Mouse (Mus musculus) kidney, postnatal 0 days (tissue): ENCODE measurements around the gene Zbp1. TPM values are rescaled to one million over a fixed set of nuclear protein-coding genes. Genes with fewer than 3 reads are reported as not detected.

Experiments
- ATAC-seq: fragments of 200-750 bp; cut with Nextera tagmentation; replicated peaks from 2 replicates; pipeline ENCODE4 v1.8.0; 2017; ENCODE audit warnings: low read depth, moderate number of reproducible peaks, moderate TSS enrichment, moderate library complexity; ENCODE audit not compliant: low FRiP score
- DNase-seq: peaks from one replicate; pipeline ENCODE4 v3.0.0-alpha.2; 2016; ENCODE audit warnings: low spot score
- H3K27ac ChIP-seq: fragments of 300-500 bp; sonication (generic); 2 replicates; pipeline ENCODE4 v1.5.1; 2014; ENCODE audit warnings: mild to moderate bottlenecking
- H3K27me3 ChIP-seq: fragments of 300-500 bp; sonication (generic); 2 replicates; pipeline ENCODE4 v1.6.1; 2014; ENCODE audit warnings: low read length, mixed read lengths; ENCODE audit not compliant: insufficient read depth
- H3K36me3 ChIP-seq: fragments of 300-500 bp; sonication (generic); 2 replicates; pipeline ENCODE4 v1.6.1; 2014; ENCODE audit warnings: low read length, mixed read lengths; ENCODE audit not compliant: insufficient read depth
- H3K4me1 ChIP-seq: fragments of 300-500 bp; sonication (generic); replicated peaks from 2 replicates; pipeline ENCODE4 v1.6.1; 2014; ENCODE audit warnings: antibody characterized with exemption, low read length, mixed read lengths; ENCODE audit not compliant: insufficient read depth
- H3K4me2 ChIP-seq: fragments of 300-500 bp; sonication (generic); 2 replicates; pipeline ENCODE4 v1.6.1; 2014; ENCODE audit warnings: mild to moderate bottlenecking, low read length, moderate library complexity, mixed read lengths
- H3K4me3 ChIP-seq: fragments of 300-500 bp; sonication (generic); replicated peaks from 2 replicates; pipeline ENCODE4 v1.5.1; 2014; ENCODE audit warnings: low read depth, low read length
- H3K9ac ChIP-seq: fragments of 300-500 bp; sonication (generic); 2 replicates; pipeline ENCODE4 v1.6.1; 2014; ENCODE audit warnings: low read depth, low read length
- H3K9me3 ChIP-seq: fragments of 300-500 bp; sonication (generic); replicated peaks from 2 replicates; pipeline ENCODE4 v1.6.1; 2016; ENCODE audit warnings: low read length, inconsistent platforms, mixed read lengths
- CTCF ChIP-seq: IDR thresholded peaks from 2 replicates; pipeline ENCODE4 v1.5.1; 2016; ENCODE audit warnings: antibody characterized with exemption, low read depth, mild to moderate bottlenecking, moderate library complexity
- WGBS: fragments of 180-500 bp; shearing (Covaris S2); extraction: QIAGEN DNeasy Blood & Tissue Kit; methylation state at CpG from one replicate; pipeline ENCODE4 v1.1.7; 2014; 5-methylcytosine and 5-hydroxymethylcytosine counted together
- polyA plus RNA-seq: library from polyadenylated mRNA; unstranded; fragments of >200 nt; fragmentation: Nextera tagmentation; extraction: Ambion mirVana; gene quantifications from 2 replicates; pipeline ENCODE4 v1.2.1, GENCODE M21; 2015

Gene Zbp1
- polyA plus RNA-seq, 1 experiment from 2014 or later = 1.7 TPM

DNA sequence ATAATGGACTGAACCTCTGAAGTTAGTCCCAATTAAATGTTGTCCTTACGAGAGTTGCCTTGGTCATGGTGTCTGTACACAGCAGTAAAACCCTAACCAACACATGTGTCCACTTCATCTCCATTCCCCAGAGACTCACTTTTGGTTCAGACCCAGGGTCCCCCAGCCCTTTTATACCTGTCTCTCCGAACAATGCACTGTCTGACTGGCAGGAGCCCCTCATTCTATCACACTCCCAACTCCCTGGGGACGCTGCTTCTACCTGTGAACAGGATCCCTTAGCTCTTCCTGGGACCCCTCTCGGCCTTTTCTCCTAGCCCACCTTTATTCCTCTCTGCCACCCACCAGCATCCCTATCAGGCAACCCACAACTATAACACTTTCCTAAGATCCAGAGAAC, 23.9 kb downstream of the Zbp1 start:
- Histone ChIP-seq H3K4me1 (no peaks in the 10 kb centered on the region), H3K27ac (no peak overlapping the region), H3K27me3 (no peaks in the 10 kb centered on the region), H3K36me3 (no peaks in the 10 kb centered on the region), H3K9ac (no peak overlapping the region), H3K4me3 (no peak overlapping the region), H3K9me3 (no peaks in the 10 kb centered on the region), H3K4me2 (no peak overlapping the region)
- TF ChIP-seq CTCF = no peak
- WGBS = 88% methylated on average over 4 of the region's 4 CpGs
- DNase-seq (no peak), ATAC-seq (no peak)

DNA sequence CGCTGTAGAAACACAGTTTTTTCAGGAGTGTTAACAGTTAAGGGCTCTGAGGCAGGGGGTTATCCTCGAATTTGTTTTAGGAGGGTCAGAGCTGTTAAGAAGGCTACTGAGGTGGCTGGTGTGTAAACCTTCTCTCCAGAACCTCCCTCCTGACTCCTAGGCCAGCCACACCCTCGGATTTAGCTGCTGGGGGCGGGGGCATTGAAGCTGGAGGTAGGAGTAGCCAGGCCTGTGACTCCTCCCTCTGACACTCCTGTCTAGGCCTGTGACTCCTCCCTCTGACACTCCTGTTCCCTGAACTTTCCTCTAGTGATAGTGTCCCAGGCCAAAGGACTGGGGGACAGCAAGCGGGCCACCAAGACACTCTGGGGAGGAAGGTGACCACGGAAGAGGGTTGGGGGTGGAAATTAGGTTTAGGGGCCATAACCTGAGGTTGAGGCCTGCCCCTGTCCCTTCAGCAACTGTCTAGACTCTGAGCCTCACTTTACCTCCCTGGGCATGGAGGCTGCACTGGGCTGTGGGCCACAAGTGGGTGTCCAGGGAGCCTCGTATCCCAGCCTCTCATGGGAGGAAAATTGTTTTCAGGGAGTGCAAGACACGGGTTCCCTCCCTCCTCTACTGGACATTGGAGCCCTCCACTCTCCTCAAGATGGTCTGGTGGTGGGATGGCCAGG, 31.4 kb downstream of the Zbp1 start:
- H3K4me2 ChIP-seq = no peak overlapping the region
- ATAC-seq = no peak
- H3K27me3 ChIP-seq = no peaks in the 10 kb centered on the region
- H3K27ac ChIP-seq = no peak overlapping the region
- H3K9me3 ChIP-seq = no peaks in the 10 kb centered on the region
- H3K9ac ChIP-seq = no peak overlapping the region
- H3K4me3 ChIP-seq = no peak overlapping the region
- no peak for TF ChIP-seq CTCF
- H3K4me1 ChIP-seq = no peaks in the 10 kb centered on the region
- peak; percentile 40 for DNase-seq
- H3K36me3 ChIP-seq = no peaks in the 10 kb centered on the region
- WGBS = 33% methylated on average over 8 of the region's 8 CpGs

DNA sequence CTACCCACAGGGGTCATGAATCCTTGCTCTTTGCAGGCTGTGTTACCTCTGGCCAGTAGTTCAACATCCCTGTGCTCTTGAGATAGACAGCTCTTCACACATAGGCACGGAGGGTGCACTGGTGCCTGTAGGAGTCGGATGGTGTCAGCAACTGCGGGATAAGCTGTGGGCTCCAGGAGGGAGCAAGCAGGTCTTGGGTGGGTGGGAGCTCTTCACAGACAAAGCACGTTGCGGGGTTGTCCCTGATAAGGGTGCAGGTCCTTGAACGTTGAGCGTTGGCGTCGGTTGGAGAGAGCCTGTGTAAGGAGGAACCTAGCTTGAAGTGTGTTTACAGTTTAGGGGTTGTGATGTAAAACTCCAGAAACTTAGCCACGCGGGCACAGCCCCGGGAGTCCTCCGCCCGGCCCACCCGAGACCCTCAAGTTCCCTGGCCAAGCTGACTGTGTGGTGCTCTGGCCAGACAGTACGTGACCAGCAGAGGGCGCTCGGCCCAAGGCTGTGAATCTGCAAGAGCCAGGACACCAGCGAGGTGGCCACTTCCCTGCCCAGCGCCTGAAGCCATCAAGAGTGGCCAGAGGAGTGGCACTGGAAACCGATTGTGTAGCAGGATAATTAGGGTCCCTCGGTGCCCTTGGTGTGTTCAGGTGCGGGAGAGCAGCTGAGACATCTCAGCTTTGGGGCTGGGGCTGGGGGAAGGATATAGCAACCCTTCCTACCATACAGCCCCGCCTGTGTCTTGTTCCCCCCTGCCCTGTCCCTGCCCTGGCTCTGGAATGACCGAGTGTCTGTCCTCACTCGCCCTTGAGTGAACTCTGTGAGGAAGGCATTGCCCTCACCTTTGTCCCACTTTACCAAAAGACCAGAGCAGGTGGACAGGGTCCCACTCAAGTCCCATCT, 32.4 kb downstream of the Zbp1 start:
- Histone ChIP-seq H3K27me3 (no peaks in the 10 kb centered on the region), H3K4me2 (no peak overlapping the region), H3K9me3 (no peaks in the 10 kb centered on the region), H3K27ac (no peak overlapping the region), H3K36me3 (no peaks in the 10 kb centered on the region), H3K4me1 (no peaks in the 10 kb centered on the region), H3K9ac (no peak overlapping the region), H3K4me3 (no peak overlapping the region)
- ATAC-seq (0 out of 2 replicates have a peak, but pooled peaks have one; percentile 27), DNase-seq (peak; percentile 89)
- 27% methylated on average over 26 of the region's 26 CpGs for WGBS
- TF ChIP-seq CTCF = peak; percentile 97

DNA sequence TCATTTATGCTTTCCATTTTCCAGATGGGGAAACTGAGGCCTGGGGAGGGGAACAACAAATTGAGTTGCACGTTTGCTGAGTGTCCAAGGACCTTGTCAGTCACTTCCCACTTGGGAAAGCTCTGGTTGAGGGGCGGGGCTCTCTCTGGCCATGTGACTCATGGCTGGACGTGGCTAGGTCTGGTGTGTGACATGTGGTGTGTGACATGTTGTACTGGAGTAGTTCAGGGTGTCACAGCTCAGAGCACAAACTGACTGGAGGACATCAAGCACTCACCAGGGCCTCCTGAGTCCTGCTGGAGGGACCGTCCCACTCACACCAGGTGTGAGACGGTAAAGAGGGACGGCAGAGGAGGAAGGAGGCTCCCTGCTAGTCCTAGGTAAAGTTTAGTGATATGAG, 33.4 kb downstream of the Zbp1 start:
- H3K27me3 ChIP-seq = no peaks in the 10 kb centered on the region
- H3K4me2 ChIP-seq = no peak overlapping the region
- no peak overlapping the region for H3K9ac ChIP-seq
- no peaks in the 10 kb centered on the region for H3K36me3 ChIP-seq
- no peaks in the 10 kb centered on the region for H3K9me3 ChIP-seq
- no peak for DNase-seq
- no peak for ATAC-seq
- H3K4me1 ChIP-seq = no peaks in the 10 kb centered on the region
- H3K4me3 ChIP-seq = no peak overlapping the region
- no peak overlapping the region for H3K27ac ChIP-seq
- WGBS = 67% methylated on average over 6 of the region's 6 CpGs
- TF ChIP-seq CTCF = no peak

GRCm38 (mm10) chr2:173184475-173185080, 34.1 kb downstream of the Zbp1 start:
- H3K9me3 ChIP-seq = no peaks in the 10 kb centered on the region
- H3K4me3 ChIP-seq = no peak overlapping the region
- H3K27ac ChIP-seq = no peak overlapping the region
- TF ChIP-seq CTCF = no peak
- 59% methylated on average over 11 of the region's 11 CpGs for WGBS
- no peaks in the 10 kb centered on the region for H3K4me1 ChIP-seq
- DNase-seq (no peak), ATAC-seq (no peak)
- H3K27me3 ChIP-seq = no peaks in the 10 kb centered on the region
- H3K36me3 ChIP-seq = no peaks in the 10 kb centered on the region
- H3K4me2 ChIP-seq = no peak overlapping the region
- no peak overlapping the region for H3K9ac ChIP-seq

DNA sequence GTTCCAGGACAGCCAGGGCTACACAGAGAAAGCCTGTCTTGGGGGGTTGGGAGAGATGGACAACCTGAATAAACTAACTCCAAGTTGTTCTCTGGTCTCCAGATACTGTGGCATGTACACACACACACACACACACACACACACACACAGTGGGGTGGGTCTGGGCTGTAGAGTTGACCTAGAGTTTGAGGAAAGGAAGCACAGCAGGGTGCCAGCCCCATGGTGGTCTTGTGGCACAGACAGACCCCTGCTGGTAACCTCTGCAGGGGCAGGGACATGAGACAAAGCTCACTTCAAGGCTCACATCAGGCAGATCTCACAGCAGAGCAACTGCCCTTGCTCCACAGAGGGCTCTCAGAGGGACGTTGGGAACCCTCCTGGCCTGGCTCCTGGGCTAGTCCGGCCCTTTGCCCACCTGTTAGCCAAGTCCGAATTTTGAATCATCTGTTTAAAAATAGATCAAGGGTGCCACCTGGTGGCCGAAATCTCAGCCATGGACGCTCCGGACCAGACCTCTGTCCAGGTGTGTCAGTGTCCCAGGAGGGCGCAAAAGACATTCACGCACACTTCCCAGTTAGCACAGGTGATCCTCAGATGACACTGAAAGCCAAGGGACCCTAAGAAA, 34.8 kb downstream of the Zbp1 start:
- H3K9me3 ChIP-seq = no peaks in the 10 kb centered on the region
- no peaks in the 10 kb centered on the region for H3K27me3 ChIP-seq
- no peaks in the 10 kb centered on the region for H3K36me3 ChIP-seq
- H3K4me1 ChIP-seq = no peaks in the 10 kb centered on the region
- DNase-seq (peak; percentile 80), ATAC-seq (0 out of 2 replicates have a peak, but pooled peaks have one; percentile 31)
- peak; percentile 86 for TF ChIP-seq CTCF
- H3K4me2 ChIP-seq = no peak overlapping the region
- H3K4me3 ChIP-seq = no peak overlapping the region
- no peak overlapping the region for H3K9ac ChIP-seq
- H3K27ac ChIP-seq = no peak overlapping the region
- 4% methylated on average over 8 of the region's 8 CpGs for WGBS
